Mouse (Mus musculus) heart, postnatal 0 days (tissue): ENCODE measurements around the gene Olfr2.
"Not testable (repeated sequence)": the region's sequence is repeated elsewhere in the genome, so short reads cannot be mapped to it uniquely, and the experiment has no call there.

Experiments
- CTCF ChIP-seq: IDR thresholded peaks from 2 replicates; pipeline ENCODE4 v1.5.1; 2016; ENCODE audit warnings: antibody characterized with exemption, control low read depth, low read depth
- EP300 ChIP-seq: IDR thresholded peaks from 2 replicates; pipeline ENCODE4 v1.6.1; 2016; ENCODE audit warnings: antibody characterized with exemption, low read depth

DNA sequence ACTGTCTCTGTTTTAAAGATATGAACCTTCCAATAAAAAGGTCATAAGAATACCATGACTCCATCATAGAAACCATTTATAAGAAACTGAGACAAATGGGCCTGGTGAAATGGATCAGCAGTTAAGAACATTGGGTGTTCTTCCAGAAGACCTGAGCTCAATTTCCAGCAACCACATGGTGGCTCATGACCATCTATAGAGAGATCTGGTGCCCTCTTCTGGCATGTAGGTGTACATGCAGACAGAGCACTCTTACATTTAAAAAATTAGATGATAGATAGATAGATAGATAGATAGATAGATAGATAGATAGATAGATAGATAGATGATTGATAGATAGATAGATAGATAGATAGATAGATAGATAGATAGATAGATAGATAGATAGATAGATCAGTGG, 38.4 kb downstream of the Olfr2 start:
- not testable (repeated sequence) for TF ChIP-seq CTCF, EP300
